Mouse (Mus musculus) stomach, postnatal 0 days (tissue): Measurements from ENCODE around the gene Rmnd1.

Experiments used
- CTCF ChIP-seq: IDR thresholded peaks from 2 replicates; pipeline ENCODE4 v1.5.1; 2016; ENCODE audit warnings: antibody characterized with exemption, low read depth, mild to moderate bottlenecking, moderate library complexity
- EP300 ChIP-seq: optimal IDR thresholded peaks from 2 replicates; pipeline ENCODE3; 2016; ENCODE audit warnings: antibody characterized with exemption

GRCm38 (mm10) chr10:4376461-4376860 lies 55.7 kb downstream of the Rmnd1 start:
- no peak for TF ChIP-seq CTCF
- no peak for TF ChIP-seq EP300
